Mouse (Mus musculus) liver, embryonic 13.5 days (tissue): ENCODE measurements around the gene Megf9. TPM values are rescaled to one million over a fixed set of nuclear protein-coding genes. Genes with fewer than 3 reads are reported as not detected.

Source experiments
- ATAC-seq: fragments of 200-750 bp; cut with Nextera tagmentation; 2 replicates; pipeline ENCODE4 v1.8.0; 2017; ENCODE audit warnings: low read depth, mild to moderate bottlenecking, moderate number of reproducible peaks, moderate library complexity
- DNase-seq: peaks from one replicate; pipeline ENCODE4 v3.0.0; 2022
- H3K27ac ChIP-seq: fragments of 300-500 bp; sonication (generic); 2 replicates; pipeline ENCODE4 v1.5.1; 2015; ENCODE audit warnings: moderate library complexity, mild to moderate bottlenecking, inconsistent platforms
- H3K27me3 ChIP-seq: fragments of 300-500 bp; sonication (generic); 2 replicates; pipeline ENCODE4 v1.6.1; 2015; ENCODE audit warnings: mild to moderate bottlenecking, inconsistent platforms
- H3K36me3 ChIP-seq: fragments of 300-500 bp; sonication (generic); 2 replicates; pipeline ENCODE4 v1.6.1; 2015; ENCODE audit warnings: mild to moderate bottlenecking, inconsistent platforms
- H3K4me1 ChIP-seq: fragments of 300-500 bp; sonication (generic); replicated peaks from 2 replicates; pipeline ENCODE4 v1.6.1; 2015; ENCODE audit warnings: inconsistent platforms
- H3K4me2 ChIP-seq: fragments of 300-500 bp; sonication (generic); 2 replicates; pipeline ENCODE4 v1.6.1; 2015; ENCODE audit warnings: inconsistent platforms, mild to moderate bottlenecking, moderate library complexity
- H3K4me3 ChIP-seq: fragments of 300-500 bp; sonication (generic); replicated peaks from 2 replicates; pipeline ENCODE4 v1.5.1; 2015; ENCODE audit warnings: mild to moderate bottlenecking, inconsistent platforms
- H3K9ac ChIP-seq: fragments of 300-500 bp; sonication (generic); 2 replicates; pipeline ENCODE4 v1.6.1; 2015; ENCODE audit warnings: mild to moderate bottlenecking, inconsistent platforms
- H3K9me3 ChIP-seq: fragments of 300-500 bp; sonication (generic); replicated peaks from 2 replicates; pipeline ENCODE4 v1.6.1; 2016; ENCODE audit warnings: inconsistent platforms
- WGBS: fragments of 180-500 bp; shearing (Covaris S2); methylation state at CpG from one replicate; pipeline ENCODE4 v1.1.7; 2015; ENCODE audit not compliant: insufficient replicate concordance; 5-methylcytosine and 5-hydroxymethylcytosine counted together
- polyA plus RNA-seq: library from polyadenylated mRNA; unstranded; fragments of >200 nt; fragmentation: Nextera tagmentation; extraction: Ambion mirVana; gene quantifications from 2 replicates; pipeline ENCODE4 v1.2.1, GENCODE M21; 2015

The Megf9 gene
- polyA plus RNA-seq, 1 experiment from 2014 or later: 2.8 TPM

- Histone ChIP-seq H3K27me3 (no peaks in the 10 kb centered on the region), H3K4me3 (no peak overlapping the region), H3K27ac (no peak overlapping the region), H3K4me2 (no peak overlapping the region), H3K9me3 (no peaks in the 10 kb centered on the region), H3K36me3 (no peaks in the 10 kb centered on the region), H3K9ac (no peak overlapping the region), H3K4me1 (0 out of 2 replicates have a peak, but pooled peaks cover 4% of the 10 kb centered on the region)
- DNase-seq: no peak
- WGBS: 52% methylated on average over 1 of the region's 1 CpGs
- ATAC-seq: no peak
Observed at GRCm38 (mm10) chr4:70517646-70518045, 17.1 kb downstream of the Megf9 start.

GRCm38 (mm10) chr4:70516289-70516688, 18.5 kb downstream of the Megf9 start:
- DNase-seq (no peak), ATAC-seq (no peak)
- H3K9ac ChIP-seq: no peak overlapping the region
- no peak overlapping the region for H3K4me3 ChIP-seq
- no peaks in the 10 kb centered on the region for H3K9me3 ChIP-seq
- WGBS: 72% methylated on average over 6 of the region's 6 CpGs
- no peak overlapping the region for H3K27ac ChIP-seq
- 0 out of 2 replicates have a peak, but pooled peaks cover 4% of the 10 kb centered on the region for H3K4me1 ChIP-seq
- H3K27me3 ChIP-seq: no peaks in the 10 kb centered on the region
- H3K36me3 ChIP-seq: no peaks in the 10 kb centered on the region
- H3K4me2 ChIP-seq: no peak overlapping the region

GRCm38 (mm10) chr4:70515514-70515913, 19.3 kb downstream of the Megf9 start:
- no peak overlapping the region for H3K4me3 ChIP-seq
- H3K4me2 ChIP-seq: no peak overlapping the region
- H3K9me3 ChIP-seq: no peaks in the 10 kb centered on the region
- DNase-seq (no peak), ATAC-seq (no peak)
- H3K27ac ChIP-seq: no peak overlapping the region
- H3K4me1 ChIP-seq: 0 out of 2 replicates have a peak, but pooled peaks cover 4% of the 10 kb centered on the region
- no peaks in the 10 kb centered on the region for H3K36me3 ChIP-seq
- H3K9ac ChIP-seq: no peak overlapping the region
- no peaks in the 10 kb centered on the region for H3K27me3 ChIP-seq

- no peaks in the 10 kb centered on the region for H3K27me3 ChIP-seq
- no peaks in the 10 kb centered on the region for H3K36me3 ChIP-seq
- no peaks in the 10 kb centered on the region for H3K9me3 ChIP-seq
- H3K9ac ChIP-seq: no peak overlapping the region
- 70% methylated on average over 2 of the region's 2 CpGs for WGBS
- no peaks in the 10 kb centered on the region; the same call in 1 of the 2 replicates for H3K4me1 ChIP-seq
- H3K4me3 ChIP-seq: no peak overlapping the region
- ATAC-seq: no peak
- no peak overlapping the region for H3K27ac ChIP-seq
- H3K4me2 ChIP-seq: no peak overlapping the region
- no peak for DNase-seq
Observed at GRCm38 (mm10) chr4:70509987-70510386, 24.8 kb downstream of the Megf9 start.

- H3K4me3 ChIP-seq: no peak overlapping the region
- WGBS: 49% methylated on average over 2 of the region's 2 CpGs
- H3K36me3 ChIP-seq: no peaks in the 10 kb centered on the region
- H3K27ac ChIP-seq: no peak overlapping the region
- H3K27me3 ChIP-seq: no peaks in the 10 kb centered on the region
- H3K4me1 ChIP-seq: no peaks in the 10 kb centered on the region; the same call in 1 of the 2 replicates
- no peak overlapping the region for H3K9ac ChIP-seq
- no peak overlapping the region for H3K4me2 ChIP-seq
- no peaks in the 10 kb centered on the region for H3K9me3 ChIP-seq
- no peak for ATAC-seq
- DNase-seq: no peak
Observed at GRCm38 (mm10) chr4:70509565-70509964, 25.2 kb downstream of the Megf9 start.

- Histone ChIP-seq H3K4me3 (no peak overlapping the region), H3K9me3 (no peaks in the 10 kb centered on the region), H3K36me3 (no peaks in the 10 kb centered on the region), H3K27me3 (no peaks in the 10 kb centered on the region), H3K9ac (no peak overlapping the region), H3K4me2 (no peak overlapping the region), H3K27ac (no peak overlapping the region), H3K4me1 (no peaks in the 10 kb centered on the region; the same call in 1 of the 2 replicates)
- 80% methylated on average over 1 of the region's 1 CpGs for WGBS
- DNase-seq (no peak), ATAC-seq (no peak)
Observed at GRCm38 (mm10) chr4:70508207-70508606, 26.6 kb downstream of the Megf9 start.

GRCm38 (mm10) chr4:70505951-70506350, 28.8 kb downstream of the Megf9 start:
- no peak for ATAC-seq
- no peaks in the 10 kb centered on the region for H3K9me3 ChIP-seq
- H3K4me1 ChIP-seq: no peaks in the 10 kb centered on the region; the same call in 1 of the 2 replicates
- DNase-seq: no peak
- H3K4me3 ChIP-seq: no peak overlapping the region
- 59% methylated on average over 3 of the region's 3 CpGs for WGBS
- no peaks in the 10 kb centered on the region for H3K27me3 ChIP-seq
- no peaks in the 10 kb centered on the region for H3K36me3 ChIP-seq
- no peak overlapping the region for H3K9ac ChIP-seq
- no peak overlapping the region for H3K4me2 ChIP-seq
- no peak overlapping the region for H3K27ac ChIP-seq

- WGBS: 47% methylated on average over 1 of the region's 1 CpGs
- no peak for ATAC-seq
- H3K4me1 ChIP-seq: no peaks in the 10 kb centered on the region
Observed at GRCm38 (mm10) chr4:70503827-70504226, 31.0 kb downstream of the Megf9 start.

GRCm38 (mm10) chr4:70499285-70499684, 35.5 kb downstream of the Megf9 start:
- Histone ChIP-seq H3K27ac (no peak overlapping the region), H3K4me3 (no peak overlapping the region), H3K4me2 (no peak overlapping the region), H3K4me1 (no peaks in the 10 kb centered on the region), H3K36me3 (no peaks in the 10 kb centered on the region), H3K27me3 (no peaks in the 10 kb centered on the region), H3K9me3 (no peaks in the 10 kb centered on the region), H3K9ac (no peak overlapping the region)
- 78% methylated on average over 3 of the region's 3 CpGs for WGBS
- ATAC-seq (no peak), DNase-seq (no peak)

More at GRCm38 (mm10) chr4:70503827-70504226, 31.0 kb downstream of the Megf9 start:
- Histone ChIP-seq H3K4me3 (no peak overlapping the region), H3K36me3 (no peaks in the 10 kb centered on the region), H3K27ac (no peak overlapping the region), H3K4me2 (no peak overlapping the region), H3K27me3 (no peaks in the 10 kb centered on the region), H3K9me3 (no peaks in the 10 kb centered on the region), H3K9ac (no peak overlapping the region)
- DNase-seq: no peak

- DNase-seq (no peak), ATAC-seq (no peak)
- Histone ChIP-seq H3K27me3 (no peaks in the 10 kb centered on the region), H3K9ac (no peak overlapping the region), H3K4me2 (no peak overlapping the region), H3K4me1 (no peaks in the 10 kb centered on the region), H3K4me3 (no peak overlapping the region), H3K9me3 (no peaks in the 10 kb centered on the region), H3K27ac (no peak overlapping the region), H3K36me3 (no peaks in the 10 kb centered on the region)
- 67% methylated on average over 1 of the region's 1 CpGs for WGBS
Observed at GRCm38 (mm10) chr4:70496978-70497377, 37.8 kb downstream of the Megf9 start.

GRCm38 (mm10) chr4:70489792-70490191, 45.0 kb downstream of the Megf9 start:
- DNase-seq: no peak
- 63% methylated on average over 2 of the region's 2 CpGs for WGBS

GRCm38 (mm10) chr4:70488415-70488814, 46.4 kb downstream of the Megf9 start:
- no peak for DNase-seq
- no peak overlapping the region for H3K4me3 ChIP-seq
- H3K27me3 ChIP-seq: no peaks in the 10 kb centered on the region
- no peak overlapping the region for H3K27ac ChIP-seq
- no peaks in the 10 kb centered on the region for H3K9me3 ChIP-seq
- WGBS: 72% methylated on average over 3 of the region's 3 CpGs
- H3K9ac ChIP-seq: no peak overlapping the region
- H3K36me3 ChIP-seq: no peaks in the 10 kb centered on the region
- no peaks in the 10 kb centered on the region for H3K4me1 ChIP-seq
- no peak for ATAC-seq
- H3K4me2 ChIP-seq: no peak overlapping the region

More at GRCm38 (mm10) chr4:70489792-70490191, 45.0 kb downstream of the Megf9 start:
- Histone ChIP-seq H3K4me3 (no peak overlapping the region), H3K9ac (no peak overlapping the region), H3K36me3 (no peaks in the 10 kb centered on the region), H3K9me3 (no peaks in the 10 kb centered on the region), H3K27me3 (no peaks in the 10 kb centered on the region), H3K27ac (no peak overlapping the region), H3K4me1 (no peaks in the 10 kb centered on the region), H3K4me2 (no peak overlapping the region)
- no peak for ATAC-seq
